Mouse (Mus musculus): ENCODE results near the gene Mia2.

Mia2 gene

DNA sequence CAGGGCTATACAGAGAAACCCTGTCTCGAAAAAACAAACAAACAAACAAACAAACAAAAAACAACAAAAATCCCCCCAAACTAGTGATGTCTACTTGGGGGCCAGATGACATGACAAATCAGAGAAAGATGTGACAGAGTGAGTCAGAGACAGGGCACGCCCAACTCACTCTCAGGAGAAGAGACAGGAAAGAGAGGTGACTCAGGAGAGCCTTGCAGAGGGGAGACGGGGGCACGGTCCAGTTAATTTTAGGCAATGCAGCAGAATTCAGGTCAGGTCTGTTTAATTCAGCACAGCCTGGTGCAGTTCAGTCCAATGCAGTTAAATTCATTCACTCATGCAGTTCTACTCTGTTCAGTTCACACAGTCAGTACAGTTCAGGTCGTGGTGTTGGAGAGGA lies 9.4 kb upstream of the Mia2 start:
- in situ Hi-C loops (cut with MboI, MseI) = no loop called here

DNA sequence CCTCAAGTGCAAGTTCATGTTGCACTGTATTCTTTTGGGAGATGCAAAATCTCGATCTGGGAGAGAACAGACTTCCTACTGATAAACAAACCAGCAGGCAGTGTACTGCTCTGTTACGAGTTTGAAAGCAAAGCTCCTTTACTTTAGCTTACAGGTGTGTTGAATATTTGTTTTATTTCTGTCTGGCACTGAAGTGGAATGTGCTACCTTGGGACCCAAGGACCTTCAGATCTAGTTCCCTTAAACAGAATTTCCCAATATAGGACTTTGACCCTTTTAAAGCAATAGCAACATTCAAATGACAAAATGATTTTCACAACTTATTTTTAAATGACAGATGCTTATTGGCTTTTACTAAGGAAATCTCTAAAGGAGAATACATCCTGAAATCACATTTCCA lies 2.1 kb upstream of the Mia2 start:
- in situ Hi-C loops (cut with MboI, MseI) = no loop called here

DNA sequence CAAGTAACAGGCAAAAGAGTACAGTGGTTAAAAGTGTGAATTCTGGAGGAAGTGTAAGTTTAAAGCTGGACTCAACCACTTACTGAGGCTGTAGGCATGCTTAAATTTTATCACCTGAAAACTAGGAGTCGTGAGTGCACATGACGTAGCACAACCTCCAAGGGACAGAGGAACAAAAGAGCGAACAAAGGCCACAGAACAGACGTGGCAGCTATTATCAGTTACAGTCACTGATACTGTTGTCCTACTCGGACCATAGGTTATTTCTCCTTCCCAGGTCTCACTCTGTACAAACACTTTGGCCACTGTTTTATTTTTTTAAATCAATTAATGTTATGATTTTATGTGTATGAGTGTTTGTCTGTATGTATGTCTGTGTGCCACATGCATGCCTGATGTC lies 9.2 kb downstream of the Mia2 start:
- in situ Hi-C loops (cut with MboI, MseI) = no loop called here

DNA sequence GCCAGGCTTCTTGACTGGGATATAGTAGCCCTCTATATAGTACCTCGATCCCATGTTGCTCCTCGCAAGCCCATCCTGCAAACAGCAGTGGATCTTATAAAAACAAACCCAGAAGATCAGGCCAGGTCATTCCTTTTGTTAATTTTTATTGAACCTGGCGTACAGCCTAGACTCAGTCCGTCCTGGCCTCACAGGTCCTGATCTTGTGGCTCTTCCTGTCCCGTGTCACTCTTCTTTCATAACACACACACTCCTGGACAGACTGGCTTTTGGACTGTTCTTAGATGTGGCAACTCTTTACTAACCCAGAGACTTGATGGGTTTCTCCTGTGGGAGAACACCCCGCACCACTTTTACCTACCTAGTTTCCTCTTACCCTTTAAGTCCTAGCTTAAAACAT lies 10.3 kb downstream of the Mia2 start:
- in situ Hi-C loops (cut with MboI, MseI) = no loop called here

DNA sequence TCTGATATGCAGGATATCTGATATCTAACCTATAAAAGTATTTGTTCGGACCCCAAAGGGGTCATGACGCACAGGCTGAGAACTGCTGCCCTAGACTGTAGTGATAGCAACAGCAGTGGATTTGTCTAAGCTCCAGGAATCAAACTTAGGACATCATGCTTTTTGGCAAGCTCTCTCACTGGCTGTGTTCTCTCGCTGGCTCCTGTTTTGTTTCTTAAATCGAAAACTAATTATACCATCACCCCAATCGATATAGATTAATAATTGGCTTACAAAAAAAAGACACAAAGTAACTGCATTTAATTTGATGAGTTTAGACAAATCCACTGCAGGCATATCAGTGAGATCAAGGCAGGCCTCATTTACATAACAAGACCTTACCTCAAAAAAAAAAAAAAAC lies 10.9 kb downstream of the Mia2 start:
- in situ Hi-C loops (cut with MboI, MseI) = no loop called here

DNA sequence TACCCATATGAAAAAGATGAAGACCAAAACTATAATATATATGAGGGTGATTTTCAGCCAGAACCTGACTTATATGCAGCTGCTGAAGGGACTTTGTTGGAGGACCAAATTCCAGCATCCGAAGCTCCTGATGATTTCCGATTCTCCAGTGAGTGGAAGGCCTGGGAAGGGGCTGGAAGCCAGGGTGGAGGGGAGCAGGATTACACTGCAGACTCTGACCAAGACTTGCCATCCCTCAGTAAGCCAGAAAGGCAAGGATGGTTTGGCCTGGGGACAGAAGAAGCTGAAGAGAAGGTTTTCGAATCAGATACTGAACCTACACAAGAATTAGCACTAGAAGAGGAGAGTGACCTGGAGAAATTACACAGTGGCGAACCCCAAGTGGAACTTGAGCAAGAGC lies 12.3 kb downstream of the Mia2 start:
- in situ Hi-C loops (cut with MboI, MseI) = no loop called here

DNA sequence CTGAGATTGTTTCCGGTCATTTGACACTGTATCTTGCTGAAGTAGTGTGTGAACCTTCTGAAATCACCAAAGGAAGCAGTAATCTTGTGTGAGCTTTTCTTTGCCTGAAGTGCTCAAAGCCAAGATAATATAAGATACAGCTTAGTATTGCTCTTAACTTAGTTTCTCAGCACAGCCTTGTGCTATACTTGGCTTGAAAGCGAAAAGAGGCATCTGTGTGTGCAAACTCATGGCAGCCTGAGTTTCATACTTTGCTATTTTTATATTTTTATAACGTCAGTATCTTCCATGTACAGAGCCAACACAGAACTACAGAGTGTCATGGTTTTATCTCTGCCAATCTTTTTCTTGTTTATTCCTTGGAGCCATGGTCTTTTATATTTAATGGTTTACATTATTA lies 21.6 kb downstream of the Mia2 start:
- in situ Hi-C loops (cut with MboI, MseI) = no loop called here

DNA sequence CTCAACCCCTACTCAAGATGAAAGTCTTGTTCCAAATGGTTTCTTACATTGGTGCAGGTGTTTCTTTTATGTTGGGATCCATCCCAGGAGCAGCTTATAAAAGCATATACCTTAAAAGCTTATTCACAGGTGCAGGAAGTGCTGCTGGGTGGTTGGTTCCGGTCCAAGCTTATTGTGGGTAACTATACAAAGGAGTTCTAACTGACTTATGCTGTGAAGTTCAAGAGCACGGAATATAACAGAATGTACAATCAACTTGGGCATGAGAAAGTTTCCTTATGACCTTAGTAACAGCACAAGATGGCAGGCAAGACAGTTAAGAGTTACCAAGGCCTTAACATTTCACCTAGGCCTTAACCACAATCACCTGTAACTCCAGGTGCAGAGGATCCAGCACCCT lies 29.8 kb downstream of the Mia2 start:
- in situ Hi-C loops (cut with MboI, MseI) = loop anchor here (5.0 kb wide), 1 partner anchor 48 kb away; no protein-coding TSS in a partner anchor

DNA sequence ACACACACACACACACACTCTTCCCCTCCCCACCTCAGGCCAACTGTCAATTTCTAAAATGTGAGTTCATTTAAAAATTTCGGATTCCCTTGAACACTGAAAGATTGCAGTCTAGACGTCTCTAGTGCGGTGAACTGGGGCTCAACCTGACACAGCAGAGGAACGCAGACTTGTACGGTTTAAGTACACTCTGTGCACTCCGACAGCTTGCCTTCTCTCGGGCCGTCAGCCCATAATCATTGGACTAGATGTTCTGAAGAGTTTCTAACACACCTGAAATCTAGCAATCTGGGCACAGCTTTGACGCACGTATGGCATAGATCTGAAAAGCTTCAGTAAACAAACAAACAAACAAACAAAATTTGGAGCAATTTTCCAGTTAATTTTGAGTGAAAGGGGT lies 32.9 kb downstream of the Mia2 start:
- in situ Hi-C loops (cut with MboI, MseI) = loop anchor here (5.0 kb wide), 1 partner anchor 51 kb away; no protein-coding TSS in a partner anchor

DNA sequence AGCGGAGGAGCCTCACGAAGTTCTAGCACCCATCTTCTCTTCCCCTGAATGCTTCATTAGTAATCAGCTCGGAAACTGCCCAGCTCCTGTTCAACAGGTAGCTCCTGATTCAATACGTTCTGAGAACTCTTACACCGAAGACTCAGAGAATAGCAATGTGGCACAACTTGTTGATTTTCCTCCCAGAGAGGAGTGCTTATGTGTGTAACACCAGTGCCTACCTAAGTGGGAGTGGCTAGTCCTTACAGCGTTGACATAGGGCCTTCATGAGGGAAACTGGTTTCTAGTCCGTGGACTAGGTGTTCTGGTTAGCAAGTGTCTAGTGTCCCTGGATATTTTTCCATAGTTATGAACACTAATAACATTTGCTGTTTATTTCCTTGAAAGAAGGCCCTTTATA lies 33.4 kb downstream of the Mia2 start:
- in situ Hi-C loops (cut with MboI, MseI) = loop anchor here (5.0 kb wide), 1 partner anchor 52 kb away; no protein-coding TSS in a partner anchor

DNA sequence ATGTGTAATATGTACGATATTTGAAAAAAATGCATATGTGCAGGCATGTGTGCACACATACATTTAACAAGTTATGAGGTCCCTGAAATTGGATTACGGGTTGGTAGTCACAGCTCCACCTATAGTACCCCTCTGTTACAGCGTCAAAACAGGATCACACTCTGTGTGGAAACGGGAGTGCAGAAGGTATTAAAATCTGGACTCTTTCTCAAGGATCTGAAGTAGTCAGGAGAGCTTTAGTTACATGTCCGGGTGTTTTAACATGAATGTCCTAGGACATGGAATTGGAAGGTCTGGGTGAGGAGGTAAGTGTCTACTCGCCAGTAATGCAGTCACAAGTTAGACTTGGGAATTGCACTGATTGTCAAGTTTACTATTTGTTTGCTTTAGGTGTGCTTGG lies 34.0 kb downstream of the Mia2 start:
- in situ Hi-C loops (cut with MboI, MseI) = loop anchor here (5.0 kb wide), 1 partner anchor 52 kb away; no protein-coding TSS in a partner anchor

DNA sequence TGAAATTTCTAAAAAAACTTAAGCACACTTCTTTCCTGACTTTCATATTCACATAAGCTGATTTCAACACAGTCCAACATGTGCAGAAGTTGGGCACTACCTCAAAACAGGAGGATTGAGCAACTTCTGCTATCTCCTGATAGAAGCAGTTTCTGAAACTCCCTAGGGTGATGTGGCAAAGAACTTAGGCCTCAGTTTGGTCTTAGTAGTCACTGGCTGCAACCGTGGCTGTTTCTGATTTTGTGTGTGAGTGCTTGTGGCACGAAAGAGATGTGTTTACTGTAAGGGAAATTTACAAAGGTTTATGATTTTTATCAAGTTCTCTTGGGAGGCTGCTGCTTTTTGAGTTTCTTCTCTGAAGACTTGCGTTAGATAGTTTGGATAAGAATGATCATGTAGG lies 34.6 kb downstream of the Mia2 start:
- in situ Hi-C loops (cut with MboI, MseI) = no loop called here

DNA sequence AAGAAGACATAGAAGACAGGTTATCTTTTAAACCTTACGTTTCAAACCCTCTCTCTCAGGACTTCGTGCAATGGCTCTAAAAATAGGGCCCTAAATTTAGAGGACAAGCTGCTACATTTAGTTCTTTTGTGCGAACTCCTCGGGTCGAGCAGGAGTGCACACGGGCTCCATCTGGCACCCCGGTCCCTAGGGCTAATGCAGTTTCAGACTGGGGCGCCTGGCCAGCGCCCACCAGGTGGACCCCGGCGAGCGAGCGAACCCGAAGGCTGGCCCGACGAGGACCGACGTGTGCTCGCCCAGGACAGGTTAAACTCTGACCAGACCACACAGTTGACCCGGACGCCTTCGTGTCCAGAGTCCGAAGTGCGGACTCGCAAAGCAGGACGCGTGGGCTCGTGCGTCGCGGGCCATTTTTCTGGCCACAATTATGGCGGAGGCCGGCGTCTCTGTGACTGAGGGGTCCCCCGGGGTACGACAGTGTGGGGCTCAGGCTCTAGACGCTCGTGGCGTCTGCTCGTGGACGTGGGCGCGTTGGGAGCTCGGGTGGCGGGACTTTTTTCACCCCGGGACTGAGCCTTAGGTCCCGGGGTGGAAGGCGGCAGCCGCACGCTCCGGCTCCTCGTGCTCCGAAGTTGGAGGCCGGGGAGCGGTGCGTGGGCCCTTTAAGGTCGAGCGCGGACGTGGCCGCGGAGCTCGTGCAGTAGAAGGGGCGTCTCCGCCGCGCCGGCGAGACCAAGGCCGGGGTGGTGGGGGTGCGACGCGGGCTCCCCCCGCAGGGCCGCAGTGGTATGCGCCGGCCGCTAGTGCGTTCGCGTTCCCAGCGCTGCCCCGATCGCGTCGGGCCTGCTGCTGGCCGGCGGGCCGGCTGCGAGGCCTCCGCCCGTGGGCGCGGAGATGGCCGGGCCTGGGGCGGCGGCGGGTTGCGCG lies 35.3 kb downstream of the Mia2 start:
- in situ Hi-C loops (cut with MboI, MseI) = no loop called here

DNA sequence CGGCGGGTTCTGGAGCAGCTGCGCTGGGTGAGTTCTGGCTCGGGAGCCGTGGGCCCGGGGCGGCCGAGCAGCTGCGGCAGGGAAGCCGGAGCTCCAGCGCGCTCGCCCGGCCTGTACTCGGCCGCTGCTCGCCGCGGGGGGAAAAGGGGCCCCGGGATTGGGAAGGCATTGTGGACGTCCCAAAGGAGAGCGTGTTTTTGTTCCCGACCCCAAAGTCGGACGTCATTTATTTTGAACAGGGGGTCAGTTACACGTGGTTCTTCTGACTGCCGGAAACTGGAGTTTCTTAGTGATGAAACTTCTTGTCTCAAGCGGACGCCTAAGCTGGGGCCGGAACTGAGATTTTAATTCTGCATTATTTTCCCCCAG lies 36.0 kb downstream of the Mia2 start:
- in situ Hi-C loops (cut with MboI, MseI) = no loop called here

DNA sequence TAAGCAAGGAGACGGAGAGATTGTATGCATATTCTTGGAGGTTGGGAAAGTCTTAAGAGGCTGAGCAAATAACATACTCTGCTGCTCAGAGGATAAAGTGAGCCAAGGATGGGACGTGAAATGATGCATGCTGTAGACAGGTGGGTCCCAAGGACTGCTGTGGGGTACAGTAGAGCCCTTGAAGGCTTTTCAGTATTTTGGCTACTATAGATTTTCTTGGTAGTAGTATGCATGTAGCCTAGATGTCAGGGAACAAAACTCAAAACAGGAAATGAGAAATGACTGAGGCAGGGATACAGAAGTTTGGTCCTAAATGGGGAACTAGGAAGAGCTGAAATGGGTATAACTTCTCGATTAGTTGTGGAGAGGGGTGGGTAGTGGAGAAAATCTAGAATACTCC lies 36.9 kb downstream of the Mia2 start:
- in situ Hi-C loops (cut with MboI, MseI) = no loop called here

DNA sequence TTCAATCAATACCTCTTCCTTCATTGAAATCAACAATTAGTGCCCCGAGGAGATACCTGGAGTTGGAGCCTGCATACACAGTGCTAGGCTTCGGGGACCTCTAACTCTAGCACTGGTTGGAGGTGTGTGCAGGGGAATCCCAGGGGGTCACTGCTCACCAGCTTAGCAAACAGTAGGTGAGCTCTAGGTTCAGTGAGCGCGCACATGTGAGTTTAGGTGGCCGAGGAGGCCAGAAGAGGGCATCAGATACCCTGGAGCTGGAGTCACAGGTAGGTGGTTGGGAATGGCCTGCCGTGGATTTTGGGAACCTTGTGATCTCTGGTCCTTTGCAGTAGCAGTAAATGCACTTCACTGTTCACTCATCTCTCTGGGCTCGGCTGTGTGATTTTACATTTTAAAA lies 37.3 kb downstream of the Mia2 start:
- in situ Hi-C loops (cut with MboI, MseI) = no loop called here

DNA sequence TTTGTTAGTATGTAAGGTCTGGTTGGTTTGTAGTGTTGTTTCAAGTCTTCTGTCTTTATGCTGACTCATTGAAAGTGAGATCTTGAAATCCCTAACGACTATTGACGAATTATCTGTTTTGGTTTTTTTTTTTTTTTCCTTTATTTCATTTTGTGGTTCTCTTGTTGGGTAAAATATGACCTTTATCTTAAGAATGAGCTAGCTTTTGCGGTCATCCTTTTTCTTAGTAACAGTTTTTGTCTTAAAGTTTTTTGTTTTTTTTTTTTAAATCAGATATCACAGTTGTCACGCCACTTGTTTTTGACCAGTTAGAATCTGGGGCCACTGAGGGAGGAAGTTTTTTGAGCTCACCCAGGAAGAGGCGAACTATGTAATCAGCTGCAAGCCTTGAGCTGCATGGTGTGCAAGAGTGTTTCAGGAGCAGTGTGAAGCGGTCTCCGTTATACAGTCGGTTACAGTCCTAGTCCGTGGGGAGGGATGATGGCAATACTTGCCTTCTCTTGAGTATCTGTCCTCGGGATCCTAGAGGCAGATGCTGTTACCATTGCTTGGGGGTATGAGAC lies 37.9 kb downstream of the Mia2 start:
- in situ Hi-C loops (cut with MboI, MseI) = no loop called here

DNA sequence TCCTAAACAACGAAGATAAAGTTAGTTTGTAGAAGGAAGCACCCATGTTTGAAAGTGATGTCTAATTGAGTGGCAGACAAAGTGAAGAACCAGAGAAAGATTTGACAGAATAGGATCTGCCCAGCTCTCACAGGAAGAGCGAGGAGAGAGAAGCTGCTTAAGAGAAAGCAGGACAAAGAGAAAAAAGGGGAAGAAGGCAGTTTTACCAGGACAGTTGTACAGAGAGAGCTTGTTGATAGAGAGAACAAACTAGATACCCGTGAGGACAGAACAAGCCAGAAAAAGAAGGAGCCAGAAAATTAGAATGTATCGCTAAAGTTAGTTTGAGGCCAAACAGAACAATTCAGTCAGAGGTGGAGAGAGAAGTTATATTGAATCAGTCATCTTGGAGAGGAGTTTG lies 39.5 kb downstream of the Mia2 start:
- in situ Hi-C loops (cut with MboI, MseI) = loop anchor here (5.0 kb wide), 1 partner anchor 98 kb away; no protein-coding TSS in a partner anchor

DNA sequence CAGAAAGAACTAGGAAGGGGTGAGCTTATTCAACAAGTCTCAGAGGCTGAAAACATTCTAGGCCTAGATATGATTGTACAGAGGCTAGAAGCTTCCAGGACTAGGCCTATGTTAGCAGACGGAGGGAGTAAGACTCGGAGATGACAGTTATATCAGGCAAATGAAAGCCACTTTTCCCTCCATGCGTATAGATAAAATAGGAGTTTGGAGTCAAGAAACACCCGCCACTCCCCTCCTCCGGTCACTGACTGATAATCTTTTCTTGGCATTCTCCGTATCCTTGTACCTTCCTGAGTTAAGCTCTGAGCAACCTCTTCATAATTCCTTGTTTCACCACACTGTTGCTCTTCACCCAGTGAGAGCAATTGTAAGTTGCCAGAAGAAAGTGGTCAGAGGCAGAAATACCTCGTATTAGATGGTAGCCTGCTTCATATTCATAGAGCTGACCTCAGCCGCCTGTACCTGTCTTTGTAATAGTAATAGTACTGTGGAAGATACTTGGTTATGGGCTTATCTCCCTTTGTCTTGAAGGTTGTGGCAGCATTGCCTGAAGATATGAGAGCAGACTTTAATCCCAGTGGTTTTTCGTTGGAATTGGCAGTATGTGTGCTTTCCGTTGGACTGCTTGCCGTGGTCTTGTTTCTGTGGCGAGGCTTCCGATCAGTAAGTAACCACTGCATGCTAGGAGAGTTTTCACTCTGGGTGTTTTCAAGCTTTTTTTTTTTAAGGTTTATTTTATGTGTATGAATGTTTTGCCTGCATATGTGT lies 40.1 kb downstream of the Mia2 start:
- in situ Hi-C loops (cut with MboI, MseI) = loop anchor here (5.0 kb wide), 1 partner anchor 98 kb away; no protein-coding TSS in a partner anchor

DNA sequence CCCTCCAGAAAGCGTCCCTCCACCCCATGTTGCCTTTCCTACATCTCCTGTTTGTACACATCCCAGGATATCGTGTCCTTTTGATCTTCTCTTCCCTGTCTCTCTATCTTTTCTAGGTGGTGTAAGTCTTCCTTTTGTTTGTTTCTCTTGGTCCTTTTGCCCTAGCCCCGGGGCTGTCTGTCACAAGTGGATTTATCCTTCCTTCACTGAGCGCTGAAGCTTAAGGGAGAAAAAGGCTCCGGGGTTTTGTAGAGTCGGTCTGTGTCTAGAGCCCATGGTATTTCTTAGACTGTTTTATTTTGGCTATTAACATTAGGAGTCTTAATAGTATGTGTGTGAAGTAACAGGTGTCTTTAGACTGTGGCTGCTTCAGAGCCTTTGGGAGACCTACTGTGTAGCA lies 41.4 kb downstream of the Mia2 start:
- in situ Hi-C loops (cut with MboI, MseI) = loop anchor here (5.0 kb wide), 1 partner anchor 100 kb away; no protein-coding TSS in a partner anchor

DNA sequence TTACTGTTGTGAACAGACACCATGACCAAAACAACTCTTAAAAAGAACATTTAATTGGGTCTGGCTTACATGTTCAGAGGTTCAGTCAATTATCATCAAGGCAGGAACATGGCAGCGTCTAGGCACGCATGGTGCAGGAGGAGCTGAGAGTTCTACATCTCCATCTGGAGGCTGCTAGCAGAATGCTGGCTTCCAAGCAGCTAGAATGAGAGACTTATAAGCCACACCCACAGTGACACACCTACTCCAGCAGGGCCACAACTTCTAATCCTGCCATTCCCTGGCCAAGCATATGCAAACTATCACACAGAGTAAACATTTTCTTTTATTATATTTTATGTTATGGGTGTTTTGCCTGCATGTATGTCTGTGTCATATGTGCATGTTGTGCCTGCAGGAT lies 43.8 kb downstream of the Mia2 start:
- in situ Hi-C loops (cut with MboI, MseI) = loop anchor here (5.0 kb wide), 1 partner anchor 102 kb away; no protein-coding TSS in a partner anchor

DNA sequence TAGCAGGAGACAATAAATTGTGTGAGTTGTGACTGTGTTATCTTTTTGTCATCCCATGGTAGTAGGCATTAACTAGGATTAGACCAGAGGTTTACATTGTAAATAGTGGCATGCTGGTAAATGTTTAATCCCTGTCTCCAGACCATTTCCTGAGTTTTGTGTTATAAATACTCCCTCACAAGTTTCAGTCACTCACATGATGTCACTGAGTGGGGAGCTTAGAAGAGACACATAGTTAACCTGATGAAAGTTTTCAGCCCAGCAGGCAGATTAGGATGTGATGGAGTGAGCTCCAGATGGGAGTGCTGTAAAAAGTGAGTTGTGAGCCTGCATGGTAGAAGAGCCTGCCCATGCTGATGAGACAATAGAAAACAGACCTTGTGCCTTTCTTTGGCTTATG lies 49.5 kb downstream of the Mia2 start:
- in situ Hi-C loops (cut with MboI, MseI) = no loop called here

Data from regulatory T cell (primary cell).